Mouse (Mus musculus): Measurements from ENCODE around the gene Mael. TPM values are rescaled to one million over a fixed set of nuclear protein-coding genes. Genes with fewer than 3 reads are reported as not detected.

Mael gene
- polyA plus RNA-seq, 1 experiment from 2014 or later = not detected

DNA sequence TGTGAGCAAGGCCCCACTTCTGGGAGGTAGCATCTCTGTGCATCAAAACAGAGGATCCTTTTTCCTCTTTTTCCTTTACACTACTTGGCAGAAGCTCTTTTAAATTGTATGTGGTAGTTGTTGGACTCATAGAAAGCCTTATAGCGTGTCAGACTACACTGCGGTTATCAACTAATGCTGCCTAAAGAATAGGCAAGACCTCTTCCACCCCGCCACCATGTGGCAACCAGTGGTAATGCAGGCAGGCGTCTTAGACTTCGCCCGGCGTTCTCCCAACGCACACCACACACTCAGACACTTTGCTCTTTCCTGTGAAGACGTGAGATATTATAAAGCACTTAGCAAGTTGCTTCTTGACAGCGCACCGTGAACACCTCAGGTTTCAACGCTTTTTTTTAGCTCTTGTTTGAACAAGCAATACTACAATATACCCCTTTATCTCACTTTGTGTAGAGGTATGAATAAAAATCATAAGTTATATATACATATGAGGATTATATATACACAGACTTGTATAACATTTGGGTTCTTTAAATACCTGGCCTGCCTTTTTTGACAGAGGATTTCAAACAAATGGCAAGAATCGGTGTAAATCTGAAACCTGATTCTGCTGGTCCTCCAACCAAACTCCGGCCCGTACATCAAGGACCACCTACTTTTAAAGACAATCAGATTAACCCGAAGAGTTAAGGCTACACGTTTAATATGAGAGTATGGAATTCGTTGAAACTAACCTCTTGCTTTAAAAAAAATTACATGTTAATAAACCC is 85.0 kb downstream of the Mael start:
- no peak overlapping the region for H3K4me2 ChIP-seq
- H3K27me3 ChIP-seq (replicated peaks) = peaks cover 37% of the 10 kb centered on the region
- 13% methylated on average over 18 of the region's 18 CpGs for WGBS
- H3K4me1 ChIP-seq (replicated peaks) = peaks cover 6% of the 10 kb centered on the region
- ATAC-seq (ENCODE audit: insufficient number of reproducible peaks, low FRiP score) = no peak
- H3K27ac ChIP-seq (ENCODE audit: poor library complexity, severe bottlenecking) = no peak overlapping the region
- no peak overlapping the region for H3K4me3 ChIP-seq
- H3K9me3 ChIP-seq (replicated peaks) = no peaks in the 10 kb centered on the region
- H3K36me3 ChIP-seq = no peaks in the 10 kb centered on the region
- H3K9ac ChIP-seq = no peak overlapping the region

DNA sequence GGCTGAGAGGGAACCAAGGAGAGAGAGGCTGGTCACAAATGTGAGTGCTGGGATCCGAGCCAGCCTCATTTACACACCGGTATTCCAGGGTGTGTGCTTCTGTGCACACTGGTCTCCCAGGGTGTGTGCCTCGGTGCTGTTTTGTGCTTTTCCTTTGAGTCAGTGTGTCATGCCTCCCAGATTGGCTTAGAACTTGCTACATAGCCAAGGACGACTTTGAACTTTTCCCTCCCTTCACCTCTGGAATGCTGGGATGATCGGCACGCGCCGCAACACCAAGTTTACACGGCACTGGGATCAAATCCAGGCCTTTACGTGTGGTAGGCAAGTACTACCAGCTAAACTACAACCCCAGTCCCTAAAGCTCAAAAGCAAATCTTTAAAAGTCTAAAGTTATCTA is 86.5 kb downstream of the Mael start:
- ATAC-seq (ENCODE audit: insufficient number of reproducible peaks, low FRiP score) = no peak
- WGBS = 81% methylated on average over 10 of the region's 10 CpGs
- no peak overlapping the region for H3K9ac ChIP-seq

DNA sequence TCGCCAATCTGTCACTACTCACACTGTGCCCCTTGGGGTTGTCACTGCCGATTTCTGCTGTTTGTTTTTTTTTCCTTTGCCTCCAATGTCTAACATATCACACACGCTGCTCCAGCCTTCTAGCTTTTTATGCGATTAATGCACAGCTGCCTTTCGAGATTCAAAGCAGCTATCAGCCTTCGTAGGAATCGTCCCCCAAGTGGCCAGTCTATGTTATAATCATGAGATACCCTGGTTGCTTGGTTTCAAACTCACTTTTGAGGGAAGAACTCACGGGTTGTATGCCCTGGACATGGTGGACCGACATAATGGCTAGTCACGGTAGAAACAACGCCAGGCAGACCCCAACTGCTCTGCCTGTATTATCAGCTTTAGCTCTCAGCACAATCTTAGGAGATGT is 87.2 kb downstream of the Mael start:
- no peak overlapping the region for H3K4me3 ChIP-seq
- WGBS = 58% methylated on average over 11 of the region's 11 CpGs

More for the DNA sequence above, 86.5 kb downstream of the Mael start:
- no peak overlapping the region for H3K27ac ChIP-seq (ENCODE audit: poor library complexity, severe bottlenecking)
- peaks cover 24% of the 10 kb centered on the region for H3K27me3 ChIP-seq (replicated peaks)
- H3K36me3 ChIP-seq = no peaks in the 10 kb centered on the region
- no peak overlapping the region for H3K4me3 ChIP-seq
- no peak overlapping the region for H3K4me2 ChIP-seq
- H3K4me1 ChIP-seq (replicated peaks) = peaks cover 11% of the 10 kb centered on the region
- H3K9me3 ChIP-seq (replicated peaks) = no peaks in the 10 kb centered on the region

More for the DNA sequence above, 87.2 kb downstream of the Mael start:
- Histone ChIP-seq H3K27me3 (replicated peaks) (peaks cover 17% of the 10 kb centered on the region), H3K9me3 (replicated peaks) (no peaks in the 10 kb centered on the region), H3K4me1 (replicated peaks) (peaks cover 11% of the 10 kb centered on the region), H3K27ac (ENCODE audit: poor library complexity, severe bottlenecking) (no peak overlapping the region), H3K36me3 (no peaks in the 10 kb centered on the region), H3K4me2 (no peak overlapping the region), H3K9ac (no peak overlapping the region)
- no peak for ATAC-seq (ENCODE audit: insufficient number of reproducible peaks, low FRiP score)

Other genes starting within 250 kb of the Mael start
- 11.9 and 12.8 TPM in 2 replicates for gene Pou2f1, start 236.1 kb downstream of the Mael start, polyA plus RNA-seq (2016; fragmentation: Nextera tagmentation; extraction: Ambion mirVana)
- 65.9 and 68.8 TPM in 2 replicates for gene Dusp27, start 110.8 kb downstream of the Mael start, polyA plus RNA-seq (2016; fragmentation: Nextera tagmentation; extraction: Ambion mirVana)
- gene Gpa33, start 108.5 kb downstream of the Mael start, polyA plus RNA-seq (2016; fragmentation: Nextera tagmentation; extraction: Ambion mirVana) = 0.10 and 0.15 TPM in 2 replicates
- 2.1 and 2.2 TPM in 2 replicates for gene Ildr2, start 15.4 kb upstream of the Mael start, polyA plus RNA-seq (2016; fragmentation: Nextera tagmentation; extraction: Ambion mirVana)
- gene Tada1, start 140.3 kb upstream of the Mael start, polyA plus RNA-seq (2016; fragmentation: Nextera tagmentation; extraction: Ambion mirVana) = 30.3 and 32.1 TPM in 2 replicates
- gene Pogk, start 171.1 kb upstream of the Mael start, polyA plus RNA-seq (2016; fragmentation: Nextera tagmentation; extraction: Ambion mirVana) = 15.3 and 17.4 TPM in 2 replicates

Measured in heart, embryonic 12.5 days (tissue).